Mouse (Mus musculus) kidney, adult 8-10 months (tissue): ENCODE measurements at regions not wholly inside any gene's neighbourhood (a gene's known extent, or its start where the extent isn't known, plus 50 kb on each side); places are given as distances from the start of the nearest gene placed in this dataset.

Experiments
- DNase-seq, 2 experiments: peaks; one replicate each; pipeline ENCODE4 v3.0.0; 2022

DNA sequence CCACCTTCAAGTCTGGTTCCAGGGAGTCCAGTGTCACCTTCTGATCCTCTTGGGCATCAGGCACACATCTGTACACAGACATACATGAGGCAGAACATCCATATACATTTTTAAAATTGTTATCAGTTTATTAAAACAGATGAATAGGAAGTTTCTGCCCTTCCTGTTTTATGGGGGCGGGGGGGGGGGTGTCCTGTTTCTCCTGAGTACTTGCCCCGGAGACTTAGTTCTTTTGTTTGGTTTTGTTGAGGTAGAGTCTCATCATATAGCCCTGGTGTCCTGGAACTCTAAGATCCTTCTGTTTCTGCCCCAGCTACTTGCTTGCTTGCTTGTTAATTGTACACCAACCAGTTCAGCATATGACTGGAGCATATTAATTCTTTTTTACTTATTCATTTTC lies 85.0 kb upstream of the Xpo1 start:
- no peak for DNase-seq

DNA sequence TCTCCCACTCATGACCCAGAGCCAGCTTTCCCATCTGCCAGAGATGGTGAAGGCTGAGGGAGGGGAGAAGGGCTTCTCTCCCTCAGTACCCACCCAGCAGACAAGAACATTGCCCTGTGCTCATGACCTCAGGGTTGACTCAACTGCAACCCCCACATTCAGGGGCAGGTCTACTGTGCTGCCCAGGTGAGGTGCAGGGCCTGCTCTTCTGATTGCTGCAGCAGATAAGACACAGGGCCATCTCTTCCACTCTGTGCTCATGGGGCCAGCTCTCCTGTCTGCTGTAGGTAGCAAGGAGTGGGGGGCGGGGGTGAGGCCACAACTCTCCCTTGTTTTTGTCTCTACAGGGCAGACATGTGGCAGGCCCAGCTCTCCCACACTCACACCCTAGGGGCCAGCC lies 84.1 kb upstream of the Xpo1 start:
- DNase-seq = no peak

DNA sequence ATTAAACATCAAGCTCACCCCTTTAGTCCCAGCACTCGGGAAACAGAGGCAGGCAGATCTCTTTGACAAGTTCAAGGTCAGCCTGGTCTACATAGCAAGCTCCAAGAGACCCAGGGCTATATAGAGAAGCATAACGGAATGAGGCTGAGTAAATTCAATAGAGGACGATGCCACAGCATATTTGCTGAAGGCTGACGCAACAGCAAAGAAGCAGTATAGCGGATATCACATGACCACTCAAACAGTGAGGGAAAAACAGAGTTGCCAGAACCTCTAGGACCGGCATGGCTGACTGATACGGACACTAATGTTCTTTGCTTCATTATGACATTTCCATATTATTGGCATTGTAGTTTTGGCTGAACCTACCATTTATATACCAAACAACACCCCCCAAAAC lies 74.2 kb upstream of the Xpo1 start:
- DNase-seq = no peak

DNA sequence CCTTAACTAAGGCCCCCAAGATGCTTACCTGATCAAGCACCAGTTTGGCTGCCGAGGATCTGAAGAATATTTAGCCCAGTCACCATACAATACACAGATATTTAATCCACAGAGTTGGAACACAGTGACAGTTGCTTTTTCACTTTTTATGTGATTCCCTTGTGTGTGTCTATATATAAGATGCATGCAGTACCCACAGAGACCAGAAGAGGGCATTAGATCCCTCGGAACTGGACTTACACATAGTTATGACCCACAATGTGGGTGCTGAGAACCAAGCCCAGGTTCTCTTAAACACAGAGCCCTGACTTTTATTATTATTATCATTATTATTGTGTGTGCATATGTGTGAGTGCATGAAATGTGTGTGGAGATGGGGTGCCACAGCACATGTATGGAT lies 70.6 kb upstream of the Xpo1 start:
- DNase-seq = no peak

DNA sequence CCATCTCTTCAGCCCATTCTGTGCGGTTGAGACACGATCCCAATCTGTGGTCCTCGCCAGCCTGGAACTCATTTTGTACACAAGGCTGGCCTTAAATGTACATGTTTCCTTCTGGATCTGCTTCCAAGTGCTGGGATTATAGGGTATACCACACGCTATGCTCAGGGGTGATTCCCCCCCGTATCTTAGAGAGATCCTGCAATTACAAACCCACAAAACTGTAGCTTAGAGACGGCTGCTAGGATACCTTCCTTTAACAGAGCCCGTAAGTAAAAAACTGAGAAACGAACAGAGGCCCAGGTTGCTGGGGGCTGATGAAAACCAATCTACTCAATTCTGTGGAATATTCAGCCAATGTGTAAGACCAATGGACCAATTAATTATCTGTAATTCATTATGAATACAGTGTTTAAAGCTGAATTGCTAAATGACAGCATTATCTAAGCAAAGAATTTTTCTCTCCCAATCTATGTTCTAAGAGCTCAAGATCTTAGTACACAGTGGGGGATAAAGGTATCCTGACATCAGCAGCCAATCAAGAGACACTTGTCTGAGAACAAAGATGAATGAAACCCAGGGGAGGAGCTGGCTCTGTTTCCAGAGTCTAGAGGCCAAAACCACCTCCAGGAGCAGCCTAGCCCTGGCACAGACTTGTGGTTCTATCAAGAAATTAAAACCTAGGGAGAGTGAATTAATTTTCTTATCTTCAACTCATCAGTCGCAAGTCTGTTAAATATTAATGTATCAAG lies 54.0 kb upstream of the Xpo1 start:
- DNase-seq = no peak

DNA sequence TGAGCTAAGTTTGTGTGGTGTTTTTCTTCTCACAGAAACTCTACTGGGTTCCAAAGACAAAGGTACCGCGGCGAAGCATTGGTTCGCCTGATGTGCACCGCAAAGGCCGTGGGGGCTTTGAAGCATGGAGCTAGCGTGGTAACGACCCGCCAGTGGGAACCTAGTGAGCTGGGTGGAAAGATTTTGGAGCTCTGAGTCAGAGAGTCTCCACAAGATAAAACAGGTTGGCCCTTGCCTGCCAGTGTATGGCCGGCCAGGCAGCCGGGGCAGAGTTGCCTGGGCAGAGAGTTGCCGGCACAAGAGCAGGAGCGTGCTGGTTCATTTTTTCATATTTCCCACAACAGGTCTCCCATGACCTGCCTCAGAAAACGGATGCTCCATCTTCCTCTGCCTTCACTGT lies 52.3 kb upstream of the Xpo1 start:
- no peak for DNase-seq

DNA sequence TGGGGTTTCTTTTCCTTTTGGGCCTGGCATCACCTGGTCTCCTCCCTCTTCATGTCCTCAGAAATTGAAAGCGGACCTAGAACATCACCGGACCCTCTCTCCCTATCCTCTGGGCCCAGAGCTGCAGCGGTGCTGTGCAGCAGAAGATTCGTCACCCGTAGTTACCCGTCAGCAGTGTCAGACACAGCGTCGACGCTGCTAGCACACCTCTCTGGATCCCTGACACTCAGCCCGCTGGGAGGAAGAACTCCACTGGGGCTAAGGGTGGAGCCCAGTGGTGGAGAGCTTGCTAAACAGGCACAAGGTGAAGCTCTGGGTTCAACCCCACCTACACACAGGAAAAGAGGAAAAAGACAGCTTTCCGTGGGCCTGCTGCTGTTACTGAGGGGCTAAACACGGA lies 51.8 kb upstream of the Xpo1 start:
- no peak for DNase-seq
